Comparison of ENCODE assay signal across 20 mouse cellular contexts in the genomic region with DNA sequence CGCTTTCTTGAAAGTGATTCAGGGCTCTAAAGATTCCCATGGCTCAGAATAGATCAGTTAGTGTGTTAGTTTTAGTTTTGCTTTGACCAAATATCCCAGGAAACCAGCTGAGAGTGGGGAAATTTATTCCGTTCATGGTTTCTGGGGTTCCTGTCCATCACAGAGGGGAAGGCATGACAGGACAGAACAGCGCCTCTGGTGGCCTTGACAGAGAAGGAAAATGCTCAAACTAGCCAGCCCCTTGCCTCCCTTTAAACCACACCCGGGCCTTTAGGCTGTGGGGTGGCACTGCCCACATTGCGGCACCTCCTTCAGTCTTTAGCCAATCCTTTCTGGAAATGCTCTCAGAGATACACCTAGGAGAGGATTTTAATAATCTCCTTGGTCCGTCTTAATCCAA.
DNase-seq lines count a peak whose midpoint lies in the region; ATAC-seq and TF ChIP-seq lines count a peak whose summit lies in the region.
"Had no signal": no experiment of that assay in that cellular context is flagged by ENCODE, and none has a peak within 500 bp of the region (broad histone marks: within the 10 kb centered on the region; RNA-seq: fewer than 3 reads in every experiment).

No protein-coding gene starts in this region.

- no peak overlapping the region for H3K4me3 ChIP-seq in kidney, postnatal 0 days (replicated peaks; ENCODE audit: low read depth, low read length)
- no peak overlapping the region for H3K4me3 ChIP-seq in kidney, embryonic 16.5 days (ENCODE audit: low read length)
- H3K4me3 ChIP-seq in E14TG2a.4 (replicated peaks; ENCODE audit: low read length): no peak overlapping the region
- H3K4me3 ChIP-seq: embryonic facial prominence, embryonic 12.5 days; erythroblast, embryonic 14.5 days; forebrain, embryonic 13.5 days; hindbrain, embryonic 10.5 days; limb, embryonic 13.5 days had no signal

- H3K4me1 ChIP-seq in kidney, postnatal 0 days (replicated peaks; ENCODE audit: insufficient read depth, low read length): peaks cover 9% of the 10 kb centered on the region; the same call in 1 of the 2 replicates
- H3K4me1 ChIP-seq in kidney, embryonic 16.5 days (ENCODE audit: insufficient read depth, low read length): peaks cover 30% of the 10 kb centered on the region
- peaks cover 68% of the 10 kb centered on the region for H3K4me1 ChIP-seq in E14TG2a.4 (replicated peaks; ENCODE audit: low read depth, low read length)

- WGBS in kidney, postnatal 0 days: 99% methylated on average over 6 of the region's 6 CpGs
- WGBS in kidney, embryonic 16.5 days: 93% methylated on average over 6 of the region's 6 CpGs

- H3K36me3 ChIP-seq in kidney, postnatal 0 days (ENCODE audit: insufficient read depth, low read length): no peaks in the 10 kb centered on the region
- no peaks in the 10 kb centered on the region for H3K36me3 ChIP-seq in kidney, embryonic 16.5 days (ENCODE audit: insufficient read depth, low read length)
- no peaks in the 10 kb centered on the region for H3K36me3 ChIP-seq in E14TG2a.4 (ENCODE audit: insufficient read depth, low read length)
- H3K36me3 ChIP-seq: embryonic facial prominence, embryonic 12.5 days; G1E; hindbrain, embryonic 10.5 days; limb, embryonic 13.5 days had no signal

- no peak for DNase-seq in kidney, postnatal 0 days (ENCODE audit: low spot score)
- peak; percentile 63 for DNase-seq in R1 (ENCODE audit: low read depth, low spot score)
- DNase-seq in retina, postnatal 1 day: peak; percentile 42
- DNase-seq in right cerebral cortex, postnatal 4 days: no peak
- no peak for DNase-seq in layer of hippocampus, postnatal 25 days (ENCODE audit: extremely low spot score in 1 of 2, low spot score in 1 of 2)
- DNase-seq: cerebellum, adult 9-10 months; kidney, adult 18-20 months; kidney, postnatal 36 days; lung, postnatal 14 days; right cerebral cortex, adult 18-20 months; thymus, postnatal 25 days had no signal

- no peak for ATAC-seq in kidney, postnatal 0 days (replicated peaks; ENCODE audit: low FRiP score, low read depth)
- no peak for ATAC-seq in kidney, embryonic 16.5 days (ENCODE audit: low FRiP score, low TSS enrichment)
- ATAC-seq: forebrain, embryonic 13.5 days; hindbrain, postnatal 0 days had no signal

- H3K27me3 ChIP-seq in kidney, postnatal 0 days (ENCODE audit: insufficient read depth, low read length): no peaks in the 10 kb centered on the region
- H3K27me3 ChIP-seq in kidney, embryonic 16.5 days (ENCODE audit: insufficient read depth, low read length): peaks cover 8% of the 10 kb centered on the region
- peaks cover 29% of the 10 kb centered on the region for H3K27me3 ChIP-seq in E14TG2a.4 (ENCODE audit: insufficient read depth, low read length)

- no peak overlapping the region for H3K27ac ChIP-seq in kidney, postnatal 0 days
- H3K27ac ChIP-seq in kidney, embryonic 16.5 days (ENCODE audit: low read length): no peak overlapping the region
- H3K27ac ChIP-seq: embryonic facial prominence, embryonic 12.5 days; forebrain, embryonic 13.5 days; hindbrain, embryonic 10.5 days; hindbrain, postnatal 0 days; limb, embryonic 13.5 days had no signal

- no peak overlapping the region for H3K9ac ChIP-seq in kidney, postnatal 0 days (ENCODE audit: low read depth, low read length)
- H3K9ac ChIP-seq in kidney, embryonic 16.5 days (replicated peaks; ENCODE audit: low read length): no peak overlapping the region
- H3K9ac ChIP-seq: embryonic facial prominence, embryonic 12.5 days; forebrain, embryonic 13.5 days; limb, embryonic 13.5 days had no signal

- peak; percentile 18; the same call in 1 of the 2 replicates for TF ChIP-seq CTCF in kidney, postnatal 0 days (IDR thresholded peaks at IDR 0.05; ENCODE audit: low read depth)
- peak; percentile 49 for TF ChIP-seq CTCF in E14TG2a.4 (conservative IDR thresholded peaks at IDR 0.05; ENCODE audit: low read length)

- H3K4me2 ChIP-seq in kidney, postnatal 0 days (ENCODE audit: low read length): no peak overlapping the region
- no peak overlapping the region for H3K4me2 ChIP-seq in kidney, embryonic 16.5 days (replicated peaks; ENCODE audit: low read depth, low read length)
- H3K4me2 ChIP-seq: embryonic facial prominence, embryonic 12.5 days; forebrain, embryonic 13.5 days; limb, embryonic 13.5 days had no signal

- H3K9me3 ChIP-seq in kidney, postnatal 0 days (replicated peaks; ENCODE audit: low read length): no peaks in the 10 kb centered on the region
- no peaks in the 10 kb centered on the region for H3K9me3 ChIP-seq in kidney, embryonic 16.5 days (ENCODE audit: low read length)
- no peaks in the 10 kb centered on the region for H3K9me3 ChIP-seq in E14TG2a.4 (ENCODE audit: low read length)
- H3K9me3 ChIP-seq: embryonic facial prominence, embryonic 12.5 days; forebrain, embryonic 13.5 days; G1E; hindbrain, embryonic 10.5 days; limb, embryonic 13.5 days had no signal

Comparison
In these comparisons a context has a peak if more than half of its experiments do, and no peak if none do; other contexts are left out.
1. DNase-seq: peak in R1 (single experiment) and retina, postnatal 1 day (single experiment); none in kidney, postnatal 0 days (single experiment), right cerebral cortex, postnatal 4 days (single experiment) and layer of hippocampus, postnatal 25 days (0 of 2).